Mouse (Mus musculus): ENCODE results near the gene Cradd.
A peak's percentile ranks its signal among the peaks of the same experiment; 100 is the strongest.

The Cradd gene

GRCm38 (mm10) chr10:95234661-95235060 is 89.3 kb downstream of the Cradd start:
- no peak for DNase-seq

- DNase-seq: no peak
Observed at GRCm38 (mm10) chr10:95233044-95233443, 90.9 kb downstream of the Cradd start.

GRCm38 (mm10) chr10:95232554-95232953 is 91.4 kb downstream of the Cradd start:
- no peak for DNase-seq

GRCm38 (mm10) chr10:95228192-95228591 is 95.7 kb downstream of the Cradd start:
- DNase-seq: no peak

DNA sequence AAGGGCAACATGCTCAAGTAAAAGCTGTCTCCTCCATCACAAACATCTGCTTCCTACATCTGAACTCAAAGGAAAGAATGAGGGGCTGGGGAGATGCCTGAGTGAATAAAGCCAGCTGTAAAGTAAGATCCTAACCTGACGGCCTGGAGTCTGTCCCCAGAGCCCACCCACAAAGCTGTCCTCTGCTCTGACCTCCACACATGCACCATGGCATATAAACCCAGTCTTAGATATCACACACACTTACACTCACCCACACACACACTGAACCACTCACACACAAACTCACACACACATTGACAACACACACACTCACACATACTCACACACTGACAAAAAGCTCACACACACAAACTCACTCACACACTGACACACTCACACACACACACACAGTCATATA is 96.3 kb downstream of the Cradd start:
- no peak for DNase-seq

- DNase-seq: no peak
Observed at GRCm38 (mm10) chr10:95226772-95227171, 97.2 kb downstream of the Cradd start.

GRCm38 (mm10) chr10:95225006-95225405 is 98.9 kb downstream of the Cradd start:
- DNase-seq: no peak

DNA sequence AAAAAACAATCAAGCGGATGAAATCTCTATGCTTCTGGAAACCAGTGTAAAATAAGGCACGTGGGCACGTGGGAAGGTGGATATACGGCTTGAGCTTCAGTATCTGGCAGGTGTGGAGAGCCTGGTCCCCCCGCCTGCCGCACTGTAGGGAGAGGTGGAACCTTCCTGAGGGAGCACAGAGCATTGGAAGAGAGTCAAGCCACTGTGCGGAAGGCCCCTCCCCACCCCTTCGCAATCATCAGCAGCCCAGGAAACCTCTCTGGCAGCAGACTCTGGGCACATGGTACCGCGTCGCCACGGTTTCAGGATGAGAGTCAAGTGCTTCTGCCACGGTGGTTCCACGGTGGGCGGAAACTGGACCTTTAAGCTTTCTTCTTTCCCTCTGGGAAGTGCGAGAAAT is 100.7 kb downstream of the Cradd start:
- no peak for DNase-seq

GRCm38 (mm10) chr10:95221914-95222313 is 102.0 kb downstream of the Cradd start:
- DNase-seq: no peak

GRCm38 (mm10) chr10:95220536-95220935 is 103.4 kb downstream of the Cradd start:
- DNase-seq: no peak

DNA sequence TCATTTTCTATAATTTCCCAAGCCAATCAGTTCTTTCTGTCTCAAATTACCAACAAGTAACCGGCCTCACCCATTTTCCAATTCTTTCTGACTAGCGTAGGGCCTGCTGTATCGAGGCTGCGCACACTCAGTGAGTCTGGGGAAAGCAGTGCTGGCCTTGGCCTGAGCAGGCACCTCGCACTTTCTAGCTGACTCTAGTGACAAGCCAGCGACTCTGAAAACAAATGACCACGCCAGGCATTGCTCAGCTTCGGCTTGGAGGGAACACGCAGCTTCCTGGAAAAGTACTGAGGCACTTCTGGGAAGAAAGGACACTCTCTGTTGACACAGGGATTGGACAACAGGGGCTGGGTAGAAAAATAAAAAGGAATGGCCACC is 105.3 kb downstream of the Cradd start:
- no peak for DNase-seq

- no peak for DNase-seq
Observed at GRCm38 (mm10) chr10:95217956-95218682, 105.8 kb downstream of the Cradd start.

DNA sequence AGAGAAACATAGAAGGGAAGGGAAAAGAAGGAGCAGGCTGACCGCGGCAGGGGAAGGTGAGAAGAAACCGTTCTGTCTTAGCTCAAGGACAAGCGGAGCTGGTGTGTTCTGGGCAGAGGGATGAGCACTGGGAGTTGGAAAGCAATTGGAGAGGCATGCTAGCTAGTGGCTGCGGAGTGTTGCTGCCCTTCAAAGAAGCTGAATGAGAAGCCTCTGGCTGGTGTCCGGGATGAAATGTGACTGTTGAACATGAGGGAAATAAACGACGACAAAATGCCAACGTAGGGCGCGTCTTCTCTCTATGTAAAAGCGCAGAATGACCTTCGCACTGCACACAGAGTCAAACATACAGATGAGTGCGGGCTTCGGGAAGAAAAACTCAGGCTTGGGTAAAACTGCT is 108.6 kb downstream of the Cradd start:
- no peak for DNase-seq

DNA sequence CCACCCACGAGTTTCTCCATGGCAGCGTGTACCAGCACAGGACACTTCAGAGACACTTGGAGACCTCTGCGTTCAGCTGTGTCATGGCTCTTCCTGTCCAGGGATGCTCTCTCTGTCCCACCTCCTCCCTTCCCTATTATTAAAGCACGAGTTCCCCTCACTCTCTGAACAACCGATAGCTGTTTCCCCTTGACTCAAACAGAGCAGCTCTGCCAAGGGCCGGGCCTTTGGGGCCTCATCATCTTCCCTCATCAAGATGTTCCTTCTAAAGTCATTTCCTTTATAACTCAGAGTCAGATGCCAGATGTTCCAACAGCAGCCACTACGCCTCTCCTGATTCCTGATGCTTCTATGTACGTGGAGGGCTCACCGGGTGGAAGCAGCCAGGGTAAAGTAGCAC is 110.1 kb downstream of the Cradd start:
- DNase-seq: no peak

GRCm38 (mm10) chr10:95213311-95213710 is 110.6 kb downstream of the Cradd start:
- DNase-seq: no peak

- DNase-seq: no peak
Observed at GRCm38 (mm10) chr10:95211660-95212059, 112.3 kb downstream of the Cradd start.

DNA sequence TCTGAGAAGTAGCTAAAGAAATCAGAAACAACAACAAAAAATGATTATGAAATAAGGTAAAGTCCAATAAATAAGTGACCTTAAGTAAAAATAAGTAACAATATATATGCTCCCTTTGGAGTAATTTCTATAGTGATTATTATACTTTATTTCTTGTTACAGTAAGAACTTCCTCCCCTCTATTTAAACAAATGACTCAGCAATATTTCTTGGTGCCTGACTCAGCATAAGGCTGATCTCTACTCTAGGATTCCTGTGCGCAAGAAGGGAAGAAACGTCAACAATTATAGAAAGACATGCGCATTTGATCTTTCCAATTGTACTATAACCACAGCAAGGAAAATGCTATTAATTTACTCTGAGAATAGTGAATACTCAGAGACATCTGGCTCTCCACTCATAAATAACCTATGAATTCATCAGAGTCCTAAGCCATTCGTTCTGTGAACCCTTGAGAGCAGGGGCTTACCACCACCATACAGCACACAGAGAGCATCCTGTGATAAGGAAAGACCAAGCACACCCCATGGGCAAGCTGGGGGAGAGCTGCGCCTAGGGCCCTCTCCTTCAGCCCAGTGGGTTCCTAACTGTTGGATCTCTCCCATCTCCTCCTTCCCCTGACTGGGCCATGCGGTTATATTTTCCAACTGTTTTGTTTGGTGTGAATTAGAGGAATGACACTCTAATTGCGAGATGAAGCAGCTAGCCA is 113.1 kb downstream of the Cradd start:
- DNase-seq: no peak

- no peak for DNase-seq
Observed at GRCm38 (mm10) chr10:95210167-95210566, 113.8 kb downstream of the Cradd start.

DNA sequence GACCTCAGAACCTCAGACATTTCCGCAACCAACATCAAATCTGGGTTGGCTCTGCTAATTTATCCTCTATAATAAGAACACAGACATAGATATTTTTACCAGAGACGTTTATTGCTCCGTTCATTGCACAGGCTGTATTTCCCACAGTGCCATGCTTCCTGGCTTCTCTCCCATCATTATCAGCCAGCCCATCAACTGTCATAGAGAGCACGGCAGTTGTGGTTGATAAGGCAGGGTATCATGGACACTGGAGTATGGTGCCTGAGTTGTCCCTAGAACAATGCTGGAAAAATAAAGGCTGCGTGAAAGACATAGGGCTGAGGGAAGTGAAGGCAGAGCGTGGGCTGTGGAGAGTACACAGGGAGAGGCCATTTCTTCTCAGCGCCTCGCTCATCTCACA is 116.5 kb downstream of the Cradd start:
- DNase-seq: no peak

DNA sequence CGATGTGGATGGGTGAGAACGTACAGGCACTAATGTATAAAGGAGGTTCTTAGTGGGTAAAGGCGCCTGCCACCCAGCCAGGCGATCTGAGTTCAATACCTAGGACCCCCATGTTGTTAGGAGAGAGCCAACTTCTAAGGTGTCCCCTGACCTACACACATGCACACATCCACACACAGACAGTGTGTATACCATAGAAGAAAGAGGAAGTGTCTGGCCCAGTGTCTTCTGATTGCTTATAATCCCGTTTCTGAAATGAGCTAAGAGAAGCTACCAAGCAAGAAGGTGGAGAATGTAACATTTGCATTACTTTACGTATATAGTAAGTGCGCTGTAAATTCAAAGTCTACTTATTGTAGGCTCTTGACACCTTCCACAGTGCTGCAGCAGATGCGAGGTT is 122.4 kb downstream of the Cradd start:
- DNase-seq: no peak

- peak; percentile 48 for DNase-seq
Observed at GRCm38 (mm10) chr10:95200323-95200722, 123.6 kb downstream of the Cradd start.

DNA sequence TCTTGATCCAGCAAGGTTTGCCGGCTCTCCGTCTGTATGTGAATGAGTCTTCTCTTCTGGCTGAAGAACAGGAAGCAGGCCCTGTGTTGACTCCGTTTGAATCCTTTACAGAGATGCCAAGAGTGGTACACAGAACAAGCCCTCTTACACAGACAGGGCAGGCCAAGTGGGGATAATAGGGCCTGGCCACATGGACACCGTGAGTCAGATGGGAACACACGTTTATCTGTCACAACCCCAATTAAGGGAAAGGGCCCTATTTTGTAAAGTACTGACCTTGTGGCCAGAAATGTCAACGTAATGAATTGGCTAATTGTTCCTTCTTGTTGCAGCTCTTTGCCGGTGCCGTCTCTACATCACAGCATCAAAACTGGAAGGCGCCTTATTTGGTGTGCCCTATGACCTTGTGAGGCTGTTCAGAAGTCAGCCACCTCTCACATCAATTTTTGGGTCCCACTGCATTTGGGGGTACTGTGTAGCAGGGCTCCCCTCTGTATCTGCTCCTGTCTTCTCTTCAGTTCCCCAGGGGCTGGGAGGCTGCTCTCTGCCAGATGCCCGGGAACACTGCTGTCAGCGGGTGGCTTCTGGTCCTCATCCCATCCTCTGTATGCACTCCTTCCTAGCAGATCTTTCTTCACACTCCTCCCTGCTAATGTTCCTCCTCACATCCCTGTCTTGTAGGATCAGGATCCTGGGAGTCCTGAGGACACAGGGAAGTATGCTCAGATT is 124.2 kb downstream of the Cradd start:
- DNase-seq: no peak

DNA sequence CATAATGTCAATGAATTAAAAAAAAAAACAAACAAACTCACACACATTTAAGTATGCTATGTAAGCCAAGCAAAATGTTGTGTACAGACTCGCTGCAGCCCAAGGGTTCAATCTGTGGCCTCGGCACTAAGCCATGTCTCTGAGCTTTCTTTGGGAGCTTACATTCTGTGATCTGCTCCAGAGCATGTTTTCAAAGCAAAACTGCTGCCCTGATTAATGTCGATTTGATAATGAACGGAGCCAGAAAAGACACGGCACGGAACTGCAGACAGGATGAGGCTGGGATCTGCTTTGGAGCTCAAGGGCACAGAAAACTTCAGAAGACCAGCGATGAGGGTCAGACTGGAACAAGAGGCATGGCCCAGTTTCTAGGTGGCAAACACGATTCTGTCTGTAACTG is 126.6 kb downstream of the Cradd start:
- DNase-seq: no peak

DNA sequence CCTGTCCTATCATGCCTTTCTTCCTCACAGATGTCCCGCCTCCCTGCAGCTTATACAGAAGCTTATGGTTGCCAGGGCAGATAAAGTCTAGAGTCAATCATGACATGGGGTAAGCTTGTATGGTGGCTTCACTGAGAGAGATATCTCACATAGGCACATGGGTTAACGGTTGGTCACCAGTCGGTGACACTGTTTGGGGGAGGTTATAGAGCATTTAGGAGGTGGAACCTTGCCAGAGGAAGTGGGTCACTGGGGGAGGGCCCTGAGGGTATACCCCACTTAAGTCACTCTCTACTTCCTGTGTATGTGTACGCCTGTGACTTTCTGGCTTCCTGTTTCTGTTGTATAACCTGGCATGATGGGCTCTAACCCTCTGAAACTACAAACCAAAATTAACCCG is 128.2 kb downstream of the Cradd start:
- DNase-seq: no peak
